Mouse (Mus musculus): ENCODE data around the gene Clcnkb.

- TF ChIP-seq CTCF (IDR thresholded peaks at IDR 0.05; ENCODE audit: low read depth, low read length) (no peak), POLR2A (IDR thresholded peaks at IDR 0.05; ENCODE audit: borderline replicate concordance, low read depth, low read length) (no peak)
Observed at GRCm38 (mm10) chr4:141394751-141395150, 21.1 kb downstream of the Clcnkb start.

Data from bone marrow macrophage, adult 2 months (primary cell).